Mouse (Mus musculus) left cerebral cortex, adult 9 months (tissue): ENCODE measurements at regions not wholly inside any gene's neighbourhood (a gene's known extent, or its start where the extent isn't known, plus 50 kb on each side); places are given as distances from the start of the nearest gene placed in this dataset.
A peak's percentile ranks its signal among the peaks of the same experiment; 100 is the strongest.

Experiments
- DNase-seq, 2 experiments: peaks; one replicate each; pipeline ENCODE4 v3.0.0; 2022; ENCODE audit warnings: low spot score in 2 of 2

- no peak for DNase-seq
Measured at GRCm38 (mm10) chr3:50813760-50814400, 370.5 kb upstream of the Slc7a11 start.

- DNase-seq, result no peak
Measured at GRCm38 (mm10) chr3:50815716-50816115, 372.3 kb upstream of the Slc7a11 start.

GRCm38 (mm10) chr3:50816479-50816878, 373.1 kb upstream of the Slc7a11 start:
- peak in 1 of 2 experiments; percentile 34 for DNase-seq

- no peak for DNase-seq
Measured at GRCm38 (mm10) chr3:50817361-50817760, 373.9 kb upstream of the Slc7a11 start.

GRCm38 (mm10) chr3:50820776-50821175, 377.4 kb upstream of the Slc7a11 start:
- no peak for DNase-seq

GRCm38 (mm10) chr3:50825534-50826423, 382.4 kb upstream of the Slc7a11 start:
- no peak for DNase-seq

- DNase-seq, result no peak
Measured at GRCm38 (mm10) chr3:50826424-50826819, 383.0 kb upstream of the Slc7a11 start.

GRCm38 (mm10) chr3:50829211-50829610, 385.8 kb upstream of the Slc7a11 start:
- DNase-seq, result no peak

GRCm38 (mm10) chr3:50830446-50830845, 387.0 kb upstream of the Slc7a11 start:
- no peak for DNase-seq

GRCm38 (mm10) chr3:50830926-50831325, 387.5 kb upstream of the Slc7a11 start:
- DNase-seq, result no peak

GRCm38 (mm10) chr3:50842216-50842615, 382.0 kb upstream of the Noct start:
- DNase-seq, result no peak

GRCm38 (mm10) chr3:50844835-50845301, 379.4 kb upstream of the Noct start:
- no peak for DNase-seq

- no peak for DNase-seq
Measured at GRCm38 (mm10) chr3:50845311-50845710, 378.9 kb upstream of the Noct start.

- no peak for DNase-seq
Measured at GRCm38 (mm10) chr3:50848528-50848927, 375.7 kb upstream of the Noct start.

GRCm38 (mm10) chr3:50851083-50851637, 373.1 kb upstream of the Noct start:
- DNase-seq, result no peak

- no peak for DNase-seq
Measured at GRCm38 (mm10) chr3:50867105-50867504, 357.1 kb upstream of the Noct start.

GRCm38 (mm10) chr3:50869211-50869610, 355.0 kb upstream of the Noct start:
- no peak for DNase-seq

GRCm38 (mm10) chr3:50879050-50879449, 345.2 kb upstream of the Noct start:
- DNase-seq, result no peak

GRCm38 (mm10) chr3:50879595-50879994, 344.7 kb upstream of the Noct start:
- DNase-seq, result no peak

GRCm38 (mm10) chr3:50881437-50882248, 342.6 kb upstream of the Noct start:
- DNase-seq, result no peak

GRCm38 (mm10) chr3:50882249-50882733, 342.0 kb upstream of the Noct start:
- peak in 1 of 2 experiments; percentile 17 for DNase-seq

GRCm38 (mm10) chr3:50886336-50886735, 337.9 kb upstream of the Noct start:
- DNase-seq, result no peak
